Mouse (Mus musculus) lung, postnatal 0 days (tissue): ENCODE results near the gene Sirt2.

Experiments used
- CTCF ChIP-seq: IDR thresholded peaks from 2 replicates; pipeline ENCODE4 v1.5.1; 2016; ENCODE audit warnings: antibody characterized with exemption, mild to moderate bottlenecking
- EP300 ChIP-seq: IDR thresholded peaks from 2 replicates; pipeline ENCODE4 v1.6.1; 2016; ENCODE audit warnings: antibody characterized with exemption, mild to moderate bottlenecking, control low read depth

GRCm38 (mm10) chr7:28827338-28827737 is 60.8 kb downstream of the Sirt2 start:
- TF ChIP-seq EP300 (no peak), CTCF (no peak)
